Mouse (Mus musculus): ENCODE measurements around the gene Ano9.

The Ano9 gene

DNA sequence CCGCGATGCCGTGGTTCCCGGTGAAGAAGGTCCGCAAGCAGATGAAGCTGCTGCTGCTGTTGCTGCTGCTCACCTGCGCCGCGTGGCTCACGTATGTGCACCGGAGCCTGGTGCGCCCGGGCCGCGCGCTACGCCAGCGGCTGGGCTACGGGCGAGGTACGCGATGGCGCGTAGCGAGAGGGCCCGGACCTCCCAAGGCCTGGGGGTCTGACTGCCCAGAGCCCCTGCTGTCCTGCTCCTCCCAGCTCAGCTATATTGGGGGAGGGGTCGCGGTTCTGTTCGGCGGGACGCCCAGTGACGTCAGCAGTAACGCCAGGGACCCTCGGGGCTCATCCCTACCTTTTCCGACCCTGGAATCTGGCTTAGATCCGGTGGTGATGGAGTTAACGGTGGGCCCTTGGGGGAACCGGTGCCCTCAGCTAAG, 56.3 kb downstream of the Ano9 start:
- DNase-seq: peak; percentile 53

GRCm38 (mm10) chr7:141060426-141061242, 57.0 kb downstream of the Ano9 start, which contains the start of gene B4galnt4:
Gene B4galnt4 (plus strand): TSS chr7:141061104.
- peak; percentile 92 for DNase-seq

DNA sequence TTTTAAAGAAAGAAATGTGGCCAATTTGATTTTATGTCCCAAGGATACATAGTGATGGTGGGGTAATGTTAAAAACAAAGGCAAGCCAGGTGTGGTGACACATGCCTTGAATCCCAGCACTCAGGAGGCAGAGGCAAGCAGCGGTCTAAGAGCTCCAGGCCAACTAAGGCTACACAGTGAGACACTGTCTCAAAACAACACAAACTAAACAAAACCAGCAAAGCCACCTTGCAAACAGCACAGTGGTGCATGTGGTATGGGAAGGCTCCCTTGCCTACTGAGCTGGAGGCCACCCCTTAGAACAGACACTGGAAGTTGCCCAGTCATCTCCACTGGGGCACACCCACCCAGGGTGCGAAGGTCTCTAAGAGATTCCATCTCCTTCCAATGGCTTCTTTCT, 57.7 kb downstream of the Ano9 start:
- DNase-seq: no peak

GRCm38 (mm10) chr7:141058601-141059341, 58.8 kb downstream of the Ano9 start:
- no peak for DNase-seq

GRCm38 (mm10) chr7:141057541-141057940, 60.1 kb downstream of the Ano9 start:
- no peak for DNase-seq

GRCm38 (mm10) chr7:141056976-141057375, 60.6 kb downstream of the Ano9 start:
- DNase-seq: no peak

DNA sequence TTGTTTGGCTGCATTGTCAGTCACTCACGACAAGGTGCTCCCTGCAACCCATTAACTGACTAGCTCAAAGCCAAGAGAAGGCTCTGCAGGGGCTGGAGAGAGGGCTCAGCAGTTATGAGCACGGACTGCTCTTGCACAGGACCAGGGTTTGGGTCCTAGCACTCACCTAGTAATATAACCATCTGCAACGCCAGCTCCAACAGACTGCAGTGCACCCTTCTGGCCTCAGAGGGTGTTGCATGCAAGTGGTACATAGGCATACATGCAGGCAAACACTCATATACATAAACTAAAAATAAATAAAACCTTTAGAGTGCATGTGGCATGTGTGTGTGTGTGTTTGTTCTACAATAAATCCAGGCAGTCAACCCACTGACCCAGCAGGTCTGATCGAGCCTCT, 61.8 kb downstream of the Ano9 start:
- no peak for DNase-seq

DNA sequence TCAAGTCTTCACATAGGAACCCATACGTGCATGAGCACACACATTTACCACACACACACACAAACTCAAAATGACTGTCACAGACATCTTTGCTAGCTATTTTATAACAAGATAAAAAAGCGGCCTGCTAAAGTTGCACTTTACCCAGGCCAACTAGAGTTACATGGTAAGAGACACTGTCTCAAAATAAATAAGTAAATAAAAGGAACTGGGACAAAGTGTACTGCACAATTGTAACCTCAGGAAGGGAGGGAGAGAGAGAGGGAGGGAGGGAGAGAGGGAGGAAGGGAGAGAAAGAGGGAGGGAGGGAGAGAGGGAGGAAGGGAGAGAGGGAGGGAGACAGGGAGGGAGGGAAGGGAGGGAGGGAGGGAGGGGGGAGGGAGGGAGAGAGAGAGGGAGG, 65.2 kb downstream of the Ano9 start:
- DNase-seq: no peak

GRCm38 (mm10) chr7:141052016-141052415, 65.6 kb downstream of the Ano9 start:
- no peak for DNase-seq
